Mouse (Mus musculus): ENCODE results near the gene Samd4.
A peak's percentile ranks its signal among the peaks of the same experiment; 100 is the strongest.

Samd4 gene

GRCm38 (mm10) chr14:46955109-46955508 lies 72.5 kb downstream of the Samd4 start:
- no peak for DNase-seq (ENCODE audit: low read depth, low spot score)

DNA sequence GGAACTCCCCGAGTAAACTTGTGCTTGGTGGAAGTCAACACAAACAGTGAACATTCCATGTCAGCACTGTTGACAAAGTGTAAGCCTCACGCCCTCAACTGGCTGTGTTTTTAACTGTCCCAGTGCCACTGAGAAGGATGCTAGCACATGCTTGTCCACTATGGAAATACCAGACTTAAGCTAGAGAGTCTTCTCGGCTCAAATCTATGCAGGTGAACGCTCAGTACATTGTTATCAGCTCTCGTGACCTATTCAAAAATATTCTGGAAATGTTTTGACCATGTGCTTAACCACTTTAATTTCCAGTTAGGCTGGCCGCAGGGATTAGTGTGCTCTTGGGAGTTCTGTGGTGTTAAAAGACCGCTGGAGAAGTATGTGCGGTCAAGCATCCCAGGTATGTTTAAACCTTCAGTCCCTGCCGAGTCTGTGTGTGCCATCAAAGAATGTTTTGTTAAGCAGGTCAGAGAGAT lies 73.0 kb downstream of the Samd4 start:
- DNase-seq (ENCODE audit: low read depth, low spot score): no peak

DNA sequence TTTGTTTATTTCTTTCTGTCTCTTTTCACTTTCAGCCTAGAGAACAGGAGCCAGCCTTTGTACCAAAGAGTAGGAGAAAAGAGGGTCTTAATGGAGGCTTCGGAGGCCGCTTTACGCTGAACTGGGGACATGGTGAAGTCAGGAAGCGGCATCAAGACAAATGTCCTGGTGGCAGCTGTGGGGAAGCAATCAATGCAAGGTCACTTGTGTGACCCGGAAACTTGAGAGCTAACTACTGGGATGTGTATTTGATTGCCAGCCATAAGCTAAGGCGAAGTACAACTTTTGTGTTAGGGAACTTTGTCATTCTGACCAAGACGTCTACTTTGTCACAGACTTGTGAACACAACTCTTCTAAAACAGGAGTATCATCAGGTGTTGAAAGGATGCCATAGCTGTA lies 73.5 kb downstream of the Samd4 start:
- no peak for DNase-seq (ENCODE audit: low read depth, low spot score)

- DNase-seq (ENCODE audit: low read depth, low spot score): no peak
Observed at GRCm38 (mm10) chr14:46959166-46959721, 76.6 kb downstream of the Samd4 start.

- DNase-seq (ENCODE audit: low read depth, low spot score): no peak
Observed at GRCm38 (mm10) chr14:46959831-46960230, 77.2 kb downstream of the Samd4 start.

DNA sequence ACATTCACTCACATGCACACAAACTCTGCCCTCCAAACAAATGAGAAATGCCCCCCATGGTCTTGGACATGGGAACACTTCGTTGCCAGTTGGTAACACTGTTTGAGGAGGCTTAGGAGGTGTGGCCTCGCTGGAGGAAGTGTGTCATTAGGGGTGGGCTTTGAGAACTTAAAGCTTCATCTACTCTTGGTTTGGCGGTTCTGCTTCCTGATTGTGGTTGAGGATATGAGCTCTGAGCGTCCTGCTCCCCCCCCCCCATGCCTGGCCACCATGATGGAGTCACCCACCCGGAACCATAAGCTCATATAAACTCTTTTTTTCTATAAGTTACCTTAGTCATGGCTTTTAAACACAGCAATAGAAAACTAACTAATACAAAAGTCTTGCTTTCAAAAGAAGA lies 80.2 kb downstream of the Samd4 start:
- DNase-seq (ENCODE audit: low read depth, low spot score): no peak

DNA sequence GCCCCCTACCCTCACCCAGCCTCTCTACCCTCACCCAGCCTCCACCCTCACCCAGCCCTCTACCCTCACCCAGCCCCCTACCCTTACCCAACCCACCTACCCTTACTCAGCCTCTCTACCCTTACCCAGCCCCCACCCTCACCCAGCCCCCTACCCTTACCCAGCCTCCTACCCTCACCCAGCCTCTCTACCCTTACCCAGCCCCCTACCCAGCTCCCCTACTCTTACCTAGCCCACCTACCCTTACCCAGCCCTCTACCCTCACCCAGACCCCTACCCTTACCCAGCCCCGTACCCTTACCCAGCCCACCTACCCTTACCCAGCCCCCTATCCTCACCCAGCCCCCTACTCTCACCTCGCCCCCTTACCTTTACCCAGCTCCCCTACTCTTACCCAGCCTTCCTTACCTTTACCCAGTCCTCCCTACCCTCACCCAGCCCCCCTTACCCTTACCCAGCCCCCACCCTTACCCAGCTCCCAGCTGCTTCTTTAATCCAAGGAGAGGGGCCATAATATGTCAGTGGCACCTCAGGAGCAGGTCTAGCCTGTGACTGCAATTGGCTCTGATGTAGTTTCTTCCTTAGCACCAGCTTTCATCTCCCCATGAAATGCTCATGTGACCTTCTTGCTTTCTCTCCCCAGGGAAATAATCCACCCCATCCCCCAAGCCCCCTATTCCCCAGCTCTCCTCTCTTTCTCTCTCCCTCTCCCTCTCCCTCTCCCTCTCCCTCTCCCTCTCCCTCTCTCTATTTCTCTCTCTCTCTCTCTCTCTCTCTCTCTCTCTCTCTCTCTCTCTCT lies 81.6 kb downstream of the Samd4 start:
- DNase-seq (ENCODE audit: low read depth, low spot score): no peak

- no peak for DNase-seq (ENCODE audit: low read depth, low spot score)
Observed at GRCm38 (mm10) chr14:46966206-46966605, 83.6 kb downstream of the Samd4 start.

DNA sequence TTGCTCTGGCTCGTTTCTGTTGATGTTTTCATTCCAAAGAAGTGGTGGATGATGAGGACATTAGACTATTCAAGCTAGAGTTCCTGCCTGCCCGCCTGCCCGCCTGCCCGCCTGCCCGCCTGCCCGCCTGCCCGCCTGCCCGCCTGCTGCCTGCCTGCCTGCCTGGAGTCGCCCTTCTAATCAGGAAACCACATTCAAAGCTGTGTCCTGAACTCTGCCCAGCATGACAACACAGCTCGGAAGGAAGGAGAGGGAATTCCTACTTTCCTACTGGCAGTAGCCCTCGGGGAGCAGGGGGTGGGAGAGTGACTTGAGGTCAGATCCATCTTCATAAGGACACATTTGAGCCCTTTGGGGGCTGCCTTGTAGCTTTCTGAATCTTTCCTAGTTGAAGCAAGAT lies 85.4 kb downstream of the Samd4 start:
- DNase-seq (ENCODE audit: low read depth, low spot score): no peak

DNA sequence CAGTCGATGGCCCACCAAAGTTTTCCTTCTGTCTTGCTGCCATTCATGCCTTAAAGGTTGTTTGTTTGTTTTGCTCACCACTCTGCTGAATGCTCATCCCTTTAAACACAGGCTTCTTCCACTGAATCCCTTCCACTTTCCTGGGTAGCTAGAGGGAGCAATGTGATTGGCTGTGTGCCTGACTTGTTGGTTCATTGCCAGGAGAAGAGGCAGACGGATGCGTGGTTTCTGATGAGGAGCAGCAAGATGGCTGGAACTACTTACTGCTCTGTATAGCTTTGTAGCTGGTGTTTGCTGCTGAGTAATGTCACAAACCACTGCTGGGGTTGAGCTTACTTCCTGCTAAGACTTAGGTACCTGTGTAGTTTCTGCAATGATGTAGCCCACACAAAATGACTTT lies 88.0 kb downstream of the Samd4 start:
- DNase-seq (ENCODE audit: low read depth, low spot score): no peak

DNA sequence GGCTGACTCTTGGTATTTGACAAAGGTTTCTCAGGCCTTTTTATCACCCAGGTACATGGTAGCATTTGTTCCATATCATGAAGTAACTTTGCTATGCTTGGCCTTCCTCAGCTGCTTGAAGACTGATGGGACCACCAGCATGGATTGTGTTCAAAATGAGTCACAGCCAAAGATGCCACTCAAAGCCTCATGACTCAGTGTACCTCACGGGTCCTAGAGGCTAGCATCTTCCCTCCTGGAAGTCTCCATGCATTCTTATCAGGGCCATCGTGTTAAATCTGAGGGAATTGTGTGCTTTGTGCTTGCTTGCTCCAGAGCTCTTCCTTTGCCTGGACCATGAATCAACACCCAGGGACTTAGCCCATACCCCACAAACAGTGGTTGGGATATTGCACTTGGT lies 89.1 kb downstream of the Samd4 start:
- no peak for DNase-seq (ENCODE audit: low read depth, low spot score)

DNA sequence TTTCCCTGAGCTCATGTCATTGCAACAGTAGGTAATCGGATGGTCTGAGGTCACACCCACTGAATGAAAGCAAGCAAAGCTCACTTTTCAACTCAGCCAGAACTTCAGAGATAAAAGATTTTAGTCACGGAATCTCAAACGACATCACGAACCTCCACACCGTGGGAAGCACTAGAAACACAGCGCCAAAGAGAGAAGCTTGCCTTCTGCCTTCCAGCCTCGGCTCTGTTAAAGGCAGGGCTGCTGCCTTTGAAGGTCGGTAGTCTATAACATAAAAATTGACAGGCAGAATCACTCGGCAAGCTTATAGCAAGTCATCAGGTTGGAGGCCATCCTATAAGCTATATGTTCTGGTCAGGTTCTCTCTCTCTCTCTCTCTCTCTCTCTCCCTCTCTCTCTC lies 92.2 kb downstream of the Samd4 start:
- no peak for DNase-seq (ENCODE audit: low read depth, low spot score)

DNA sequence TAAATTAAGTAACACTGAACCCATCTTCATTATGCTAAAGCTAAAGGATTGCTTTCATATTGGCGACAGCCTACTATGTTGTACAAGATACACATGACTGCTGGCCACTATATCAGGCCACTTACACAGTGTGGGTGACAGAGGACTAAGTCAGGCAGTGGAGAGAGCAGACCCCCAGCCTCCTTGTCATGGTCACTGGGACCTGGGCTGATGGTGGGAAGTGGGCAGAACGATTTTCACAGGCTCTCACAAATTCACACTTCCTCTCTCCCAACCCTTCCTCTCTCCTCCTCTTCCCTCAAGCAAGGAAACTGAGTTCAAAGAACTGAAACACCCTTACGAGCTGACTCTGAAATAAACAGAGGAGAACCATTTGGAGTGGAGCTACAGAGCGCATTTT lies 93.3 kb downstream of the Samd4 start:
- DNase-seq (ENCODE audit: low read depth, low spot score): no peak

GRCm38 (mm10) chr14:46976712-46977111 lies 94.1 kb downstream of the Samd4 start:
- DNase-seq (ENCODE audit: low read depth, low spot score): no peak

GRCm38 (mm10) chr14:46977660-46978059 lies 95.0 kb downstream of the Samd4 start:
- no peak for DNase-seq (ENCODE audit: low read depth, low spot score)

DNA sequence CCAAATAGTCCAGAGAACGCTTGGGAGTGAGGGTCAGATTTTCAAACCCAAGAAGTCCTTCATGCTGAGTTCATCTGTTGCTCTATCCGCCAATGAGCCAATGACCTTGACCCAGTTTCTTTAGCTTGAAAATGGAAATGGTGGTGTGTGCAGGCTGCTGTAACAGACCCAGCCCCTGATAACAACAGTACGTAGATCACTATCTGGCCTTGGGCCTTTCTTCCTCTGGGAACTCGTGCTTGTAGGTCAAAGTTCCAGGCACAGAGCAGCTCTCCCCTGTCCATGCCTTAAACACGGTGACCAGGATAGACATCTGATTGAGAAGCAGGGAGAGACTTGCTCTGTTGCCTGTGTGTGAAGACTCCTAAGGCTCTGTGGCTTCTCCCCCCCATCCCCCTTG lies 96.5 kb downstream of the Samd4 start:
- no peak for DNase-seq (ENCODE audit: low read depth, low spot score)

DNA sequence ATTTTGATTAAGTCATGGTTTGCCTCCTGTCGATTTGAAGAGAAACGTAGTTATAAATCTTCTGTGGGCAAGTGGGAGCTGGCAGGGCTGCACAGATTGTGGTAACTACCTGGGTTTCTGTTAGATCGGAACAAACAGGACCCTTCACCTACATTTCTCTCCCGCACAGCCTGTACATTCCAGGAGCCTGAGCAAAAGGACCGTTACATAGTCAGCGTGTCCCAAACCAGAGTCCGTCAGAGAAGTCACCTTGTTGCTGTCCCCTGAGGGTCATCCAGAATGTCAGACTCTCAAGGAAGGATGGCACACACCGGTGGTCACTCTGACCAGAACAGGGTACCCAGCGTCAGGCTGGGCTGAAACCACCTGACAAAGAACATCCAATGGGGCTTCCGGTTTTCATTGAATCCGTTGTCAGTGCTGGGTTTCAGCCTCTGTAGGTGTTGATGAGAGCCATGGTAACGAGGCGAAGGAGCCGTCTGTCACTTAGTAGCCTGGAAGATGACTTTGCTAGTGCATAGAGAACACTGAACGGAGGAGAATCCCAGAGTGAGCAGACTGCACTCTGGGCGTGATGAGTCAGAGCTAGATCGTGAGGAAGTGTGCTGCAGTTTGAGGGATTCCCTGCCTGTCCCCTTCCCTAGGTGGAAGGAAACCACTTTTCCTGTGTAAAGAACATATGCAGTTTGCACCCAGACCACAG lies 98.2 kb downstream of the Samd4 start:
- no peak for DNase-seq (ENCODE audit: low read depth, low spot score)

DNA sequence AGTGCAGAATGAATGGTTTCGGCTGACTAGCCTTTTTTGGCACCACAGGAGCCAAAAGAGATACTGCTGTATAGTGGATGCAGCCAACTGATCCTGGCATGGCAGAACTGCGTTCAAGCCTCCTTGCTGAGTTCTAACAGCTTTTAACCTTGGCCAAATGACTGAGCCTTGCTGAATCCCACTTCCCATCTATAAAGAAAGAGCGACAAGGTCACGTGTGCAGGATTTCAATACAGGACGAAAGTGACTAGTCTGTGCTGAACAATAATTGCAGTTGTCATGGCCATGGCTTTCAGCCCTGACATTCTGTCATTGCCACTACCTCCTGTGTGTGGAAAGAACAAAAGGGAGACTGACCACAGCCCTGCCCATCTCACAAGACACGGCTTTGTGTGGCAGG lies 99.5 kb downstream of the Samd4 start:
- DNase-seq (ENCODE audit: low read depth, low spot score): no peak

- DNase-seq (ENCODE audit: low read depth, low spot score): no peak
Observed at GRCm38 (mm10) chr14:46984542-46985125, 102.0 kb downstream of the Samd4 start.

DNA sequence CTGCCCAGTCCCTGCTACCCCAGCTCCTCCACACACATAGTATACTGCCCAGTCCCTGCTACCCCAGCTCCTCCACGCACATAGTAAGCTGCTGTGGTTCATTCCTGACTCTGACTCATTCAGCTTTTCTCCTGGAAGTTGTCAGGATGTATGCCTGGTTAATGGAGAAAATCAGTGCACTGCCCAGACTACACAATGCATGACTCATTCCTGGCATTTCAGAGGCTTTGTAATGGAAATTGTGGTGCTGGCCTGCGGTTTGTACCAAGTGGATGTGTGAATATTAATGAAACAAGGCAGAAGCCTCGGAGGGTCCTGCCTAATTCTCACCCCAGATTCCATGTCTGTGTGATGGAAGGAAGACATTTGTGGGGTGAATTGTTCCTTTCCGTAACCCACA lies 107.0 kb downstream of the Samd4 start:
- peak; percentile 88 for DNase-seq (ENCODE audit: low read depth, low spot score)

DNA sequence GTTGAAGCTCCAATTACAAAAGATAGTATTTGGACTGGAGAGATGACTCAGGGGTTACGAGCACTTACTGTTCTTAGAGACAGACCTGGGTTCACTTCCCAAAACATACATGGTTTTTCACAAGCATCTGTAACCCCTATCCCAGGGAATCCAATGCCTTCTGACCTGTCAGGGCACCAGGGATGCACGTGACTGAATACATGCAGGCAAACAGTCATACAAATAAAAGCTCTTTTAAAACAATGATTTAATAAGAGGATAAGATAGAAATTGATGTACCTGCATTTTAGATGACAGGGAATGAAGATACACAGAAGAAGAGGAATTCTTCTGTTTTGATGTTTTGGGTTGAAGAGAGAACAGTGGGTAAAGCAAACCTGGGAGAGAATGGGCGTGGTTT lies 107.8 kb downstream of the Samd4 start:
- DNase-seq (ENCODE audit: low read depth, low spot score): no peak

- DNase-seq (ENCODE audit: low read depth, low spot score): no peak
Observed at GRCm38 (mm10) chr14:46994704-46995103, 112.0 kb downstream of the Samd4 start.
